Comparison of ENCODE assay signal across 9 mouse cellular contexts in the genomic region with DNA sequence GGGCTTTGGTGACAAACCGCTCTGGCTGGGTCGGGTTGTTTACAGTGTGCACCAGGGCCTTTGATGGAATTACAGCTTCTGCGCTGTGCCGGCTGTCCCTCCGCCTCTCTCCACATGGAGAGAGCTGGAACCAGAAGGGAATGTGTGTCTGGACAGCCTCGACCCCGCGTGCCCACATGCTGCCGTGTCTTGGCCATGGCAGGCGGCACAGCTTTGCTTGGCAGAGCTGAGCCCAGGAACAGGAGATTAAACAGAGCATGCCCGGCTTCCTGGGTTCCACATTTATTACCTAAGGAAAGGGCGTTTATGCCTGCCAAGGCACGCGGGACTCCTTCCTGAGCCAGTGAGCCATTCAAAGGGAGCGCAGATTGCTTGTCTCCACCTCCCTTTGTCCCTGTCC. TPM values are rescaled to one million over a fixed set of nuclear protein-coding genes. Genes with fewer than 3 reads are reported as not detected.
DNase-seq lines count a peak whose midpoint lies in the region; ATAC-seq and TF ChIP-seq lines count a peak whose summit lies in the region.
"Had no signal": no experiment of that assay in that cellular context is flagged by ENCODE, and none has a peak within 500 bp of the region (broad histone marks: within the 10 kb centered on the region; RNA-seq: fewer than 3 reads in every experiment).

No protein-coding gene starts in this region.

- TF ChIP-seq CTCF in brain, embryonic 14.5 days (IDR thresholded peaks at IDR 0.05; ENCODE audit: borderline replicate concordance, extremely low read depth, insufficient read depth, insufficient read length), result no peak

- peak; percentile 14 for DNase-seq in kidney, adult 18-20 months
- no peak for DNase-seq in kidney, adult 9 months
- peak; percentile 45 for DNase-seq in brain, embryonic 14.5 days (ENCODE audit: low read depth)
- peak; percentile 80 to 88 for DNase-seq in cerebellum, postnatal 10 days
- peak; percentile 4 to 20 for DNase-seq in kidney, postnatal 36 days
- no peak for DNase-seq in frontal cortex, adult 2 months (ENCODE audit: extremely low spot score in 1 of 2, low spot score in 1 of 2)
- DNase-seq: thymus, postnatal 25 days had no signal

- ATAC-seq in frontal cortex, adult (ENCODE audit: low TSS enrichment), result no peak
- ATAC-seq: lung, postnatal 0 days had no signal

- no peak for TF ChIP-seq POLR2A in brain, embryonic 14.5 days (IDR thresholded peaks at IDR 0.05; ENCODE audit: borderline replicate concordance, extremely low read depth, insufficient read depth, insufficient read length, poor library complexity, severe bottlenecking)

RNA-seq across cellular contexts. Expression of a gene that starts 23.8 kb away (rescaled TPM):
- 50.4 and 51.7 TPM in 2 replicates for polyA plus RNA-seq in brain, embryonic 14.5 days (2012; rRNA removed)
- 80.3 and 94.7 TPM in 2 replicates for polyA plus RNA-seq in frontal cortex, adult 2 months (2012; rRNA removed)

RNA-seq across cellular contexts. Expression of a gene that starts 31.1 kb away (rescaled TPM):
- 541 and 940 TPM in 2 replicates for polyA plus RNA-seq in brain, embryonic 14.5 days (2012; rRNA removed)
- 742 and 753 TPM in 2 replicates for polyA plus RNA-seq in frontal cortex, adult 2 months (2012; rRNA removed)

RNA-seq across cellular contexts. Expression of a gene that starts 39.6 kb away (rescaled TPM):
- 132 and 143 TPM in 2 replicates for polyA plus RNA-seq in brain, embryonic 14.5 days (2012; rRNA removed)
- 151 TPM in 2 replicates for polyA plus RNA-seq in frontal cortex, adult 2 months (2012; rRNA removed)

Comparison
In these comparisons a context has a peak if more than half of its experiments do, and no peak if none do; other contexts are left out.
1. DNase-seq: peak in kidney, adult 18-20 months (single experiment), brain, embryonic 14.5 days (single experiment), cerebellum, postnatal 10 days (2 of 2) and kidney, postnatal 36 days (2 of 2); none in kidney, adult 9 months (single experiment) and frontal cortex, adult 2 months (0 of 2).